Mouse (Mus musculus) 3T3-L1 (cell line): ENCODE data around the gene Spin2g.
"Not testable (repeated sequence)": the region's sequence is repeated elsewhere in the genome, so short reads cannot be mapped to it uniquely, and the experiment has no call there.

ENCODE experiments used
- DNase-seq: peaks from one replicate; pipeline ENCODE4 v3.0.0-alpha.2; 2015; ENCODE audit warnings: low read depth, low spot score

Spin2g gene

GRCm38 (mm10) chrX:34238633-34239032 is at the start of gene Spin2g:
Spin2g (minus strand) TSS chrX:34238733.
- DNase-seq = not testable (repeated sequence)
